Mouse (Mus musculus) liver, postnatal 0 days (tissue): ENCODE measurements around the gene Shisa5. TPM values are rescaled to one million over a fixed set of nuclear protein-coding genes. Genes with fewer than 3 reads are reported as not detected.

ENCODE experiments used
- ATAC-seq: fragments of 200-750 bp; cut with Nextera tagmentation; 2 replicates; pipeline ENCODE4 v1.8.0; 2017; ENCODE audit warnings: mild to moderate bottlenecking, moderate library complexity
- DNase-seq: peaks from one replicate; pipeline ENCODE4 v3.0.0-alpha.2; 2016
- H3K27ac ChIP-seq: fragments of 300-500 bp; sonication (generic); 2 replicates; pipeline ENCODE4 v1.5.1; 2014; ENCODE audit warnings: antibody characterized with exemption, moderate library complexity, mild to moderate bottlenecking, low read depth
- H3K27me3 ChIP-seq: fragments of 300-500 bp; sonication (generic); 2 replicates; pipeline ENCODE4 v1.6.1; 2014; ENCODE audit warnings: low read length, control low read depth, mixed read lengths; ENCODE audit not compliant: insufficient read depth
- H3K36me3 ChIP-seq: fragments of 300-500 bp; sonication (generic); replicated peaks from 2 replicates; pipeline ENCODE4 v1.6.1; 2014; ENCODE audit warnings: mild to moderate bottlenecking, control low read depth, low read length, moderate library complexity, mixed read lengths; ENCODE audit not compliant: insufficient read depth
- H3K4me1 ChIP-seq: fragments of 300-500 bp; sonication (generic); 2 replicates; pipeline ENCODE4 v1.6.1; 2014; ENCODE audit warnings: antibody characterized with exemption, mild to moderate bottlenecking, control low read depth; ENCODE audit not compliant: insufficient read depth
- H3K4me2 ChIP-seq: fragments of 300-500 bp; sonication (generic); 2 replicates; pipeline ENCODE4 v1.6.1; 2014; ENCODE audit warnings: low read depth, mild to moderate bottlenecking, low read length, moderate library complexity, mixed read lengths
- H3K4me3 ChIP-seq: fragments of 300-500 bp; sonication (generic); 2 replicates; pipeline ENCODE4 v1.5.1; 2014; ENCODE audit warnings: low read depth, low read length
- H3K9ac ChIP-seq: fragments of 300-500 bp; sonication (generic); replicated peaks from 2 replicates; pipeline ENCODE4 v1.6.1; 2014; ENCODE audit warnings: mild to moderate bottlenecking, moderate library complexity
- H3K9me3 ChIP-seq: fragments of 300-500 bp; sonication (generic); 2 replicates; pipeline ENCODE4 v1.6.1; 2016; ENCODE audit warnings: mild to moderate bottlenecking, control low read depth, low read length, mixed read lengths
- CTCF ChIP-seq: sonication (generic); IDR thresholded peaks from 2 replicates; pipeline ENCODE4 v1.5.1; 2016; ENCODE audit warnings: antibody characterized with exemption, low read depth
- EP300 ChIP-seq: IDR thresholded peaks from 2 replicates; pipeline ENCODE4 v1.6.1; 2016; ENCODE audit warnings: antibody characterized with exemption, low read depth, mild to moderate bottlenecking
- WGBS: fragments of 180-500 bp; shearing (Covaris S2); extraction: QIAGEN DNeasy Blood & Tissue Kit; methylation state at CpG from one replicate; pipeline ENCODE4 v1.1.7; 2014; ENCODE audit not compliant: insufficient replicate concordance; 5-methylcytosine and 5-hydroxymethylcytosine counted together
- polyA plus RNA-seq: library from polyadenylated mRNA; unstranded; fragments of >200 nt; fragmentation: Nextera tagmentation; extraction: Ambion mirVana; gene quantifications from 2 replicates; pipeline ENCODE4 v1.2.1, GENCODE M21; 2015

Shisa5 gene
- polyA plus RNA-seq, 1 experiment from 2014 or later: 35.0 TPM

DNA sequence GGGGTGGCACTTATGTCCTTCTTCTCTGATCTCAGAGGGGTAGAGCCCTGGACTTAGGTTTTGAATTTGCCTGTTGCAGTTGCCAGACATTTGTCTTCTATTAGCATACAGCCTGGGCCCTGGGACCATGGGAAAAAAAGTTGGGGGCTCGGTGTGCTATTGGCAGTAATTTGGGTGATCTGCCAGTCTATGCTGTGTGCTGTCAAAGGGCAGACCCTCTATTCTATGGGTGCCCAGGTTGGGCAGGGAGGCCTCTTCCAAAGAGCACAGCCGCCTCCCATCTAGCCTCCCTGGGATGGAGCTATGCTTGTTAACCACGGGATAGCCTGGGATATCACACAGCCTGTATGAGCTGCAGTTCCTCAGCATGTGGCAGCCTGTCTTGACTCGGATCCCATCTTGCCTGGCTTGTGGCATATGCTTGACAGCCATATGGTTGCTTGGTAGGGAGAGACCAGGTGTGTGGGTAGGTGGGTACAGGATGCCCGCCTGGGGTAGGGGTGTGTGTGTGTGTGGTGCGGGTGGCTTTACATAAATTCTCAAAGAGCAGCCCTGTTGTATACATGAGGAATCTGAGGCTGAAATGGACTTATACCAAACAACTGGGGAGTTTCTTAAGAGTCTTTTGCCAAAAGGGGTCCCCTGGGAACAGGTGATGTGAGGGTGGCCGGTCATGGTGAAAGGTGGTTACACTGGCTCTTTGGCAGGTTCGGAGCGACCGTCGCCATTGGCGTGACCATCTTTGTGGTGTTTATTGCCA, 17.1 kb downstream of the Shisa5 start:
- TF ChIP-seq CTCF (no peak), EP300 (no peak)
- WGBS: 85% methylated on average over 12 of the region's 12 CpGs
- peaks cover 35% of the 10 kb centered on the region for H3K4me1 ChIP-seq

DNA sequence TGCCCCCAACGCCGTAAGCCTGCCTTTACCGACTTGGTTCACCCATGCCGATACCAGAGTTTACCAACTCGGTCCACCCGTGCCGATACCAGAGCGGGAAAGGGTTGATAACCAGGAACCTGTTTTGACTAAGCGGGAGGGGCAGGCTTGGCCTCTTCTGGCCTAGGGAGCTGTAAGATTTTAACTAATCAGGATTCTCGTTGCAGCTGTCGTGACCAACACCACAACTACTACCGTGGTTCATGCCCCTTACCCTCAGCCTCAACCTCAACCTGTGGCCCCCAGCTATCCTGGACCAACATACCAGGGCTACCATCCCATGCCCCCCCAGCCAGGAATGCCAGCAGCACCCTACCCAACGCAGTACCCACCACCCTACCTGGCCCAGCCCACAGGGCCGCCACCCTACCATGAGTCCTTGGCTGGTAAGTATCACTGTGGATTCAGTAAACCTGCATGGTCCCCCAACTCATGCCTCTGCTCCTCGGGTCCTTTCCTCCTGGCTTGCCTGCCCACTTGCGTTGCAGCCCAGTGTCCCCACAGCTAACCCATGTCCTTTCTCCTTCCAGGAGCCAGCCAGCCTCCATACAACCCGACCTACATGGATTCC, 17.8 kb downstream of the Shisa5 start:
- peaks cover 29% of the 10 kb centered on the region for H3K36me3 ChIP-seq
- peak overlapping the region; percentile 27; the same call in 1 of the 2 replicates for H3K4me2 ChIP-seq
- peak overlapping the region; percentile 35; the same call in 1 of the 2 replicates for H3K27ac ChIP-seq
- peaks cover 35% of the 10 kb centered on the region for H3K4me1 ChIP-seq
- DNase-seq (peak; percentile 13), ATAC-seq (no peak)
- 88% methylated on average over 17 of the region's 17 CpGs for WGBS
- TF ChIP-seq CTCF (no peak), EP300 (no peak)
- no peak overlapping the region for H3K4me3 ChIP-seq
- no peaks in the 10 kb centered on the region for H3K27me3 ChIP-seq
- no peaks in the 10 kb centered on the region for H3K9me3 ChIP-seq
- no peak overlapping the region for H3K9ac ChIP-seq

More for the DNA sequence above, 17.1 kb downstream of the Shisa5 start:
- Histone ChIP-seq H3K27me3 (no peaks in the 10 kb centered on the region), H3K36me3 (peaks cover 29% of the 10 kb centered on the region), H3K4me3 (peak overlapping the region; percentile 21), H3K9me3 (no peaks in the 10 kb centered on the region), H3K27ac (peak overlapping the region; percentile 79), H3K9ac (peak overlapping the region; percentile 66), H3K4me2 (peak overlapping the region; percentile 55)
- ATAC-seq: no peak
- no peak for DNase-seq

DNA sequence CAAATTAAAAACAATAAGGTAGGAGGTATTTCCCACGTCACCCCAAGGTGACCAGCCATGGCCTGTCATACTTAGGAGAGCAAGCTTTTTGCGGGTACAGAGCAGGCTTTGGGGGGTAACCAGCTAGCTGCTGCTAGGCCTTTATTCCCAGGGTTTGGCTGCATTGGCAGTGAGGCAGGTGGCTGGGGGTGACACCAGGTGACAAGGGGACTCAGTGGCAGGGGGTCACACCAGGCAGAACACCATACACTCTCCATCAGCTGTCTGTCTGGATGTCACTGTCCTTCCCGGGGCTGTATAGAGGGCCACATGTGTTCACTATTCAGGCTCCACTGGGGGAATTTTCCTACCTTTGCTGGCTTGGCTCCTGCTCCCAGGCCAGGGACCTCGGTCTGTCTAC, 18.6 kb downstream of the Shisa5 start:
- Histone ChIP-seq H3K4me2 (peak overlapping the region; percentile 29), H3K9ac (no peak overlapping the region), H3K9me3 (no peaks in the 10 kb centered on the region), H3K27ac (0 out of 2 replicates have a peak overlapping the region, but pooled peaks have one; percentile 9), H3K4me1 (peaks cover 35% of the 10 kb centered on the region), H3K4me3 (peak overlapping the region; percentile 4; the same call in 1 of the 2 replicates), H3K36me3 (peaks cover 29% of the 10 kb centered on the region), H3K27me3 (no peaks in the 10 kb centered on the region)
- TF ChIP-seq CTCF (no peak), EP300 (no peak)
- DNase-seq (no peak), ATAC-seq (no peak)
- WGBS: 73% methylated on average over 4 of the region's 4 CpGs

DNA sequence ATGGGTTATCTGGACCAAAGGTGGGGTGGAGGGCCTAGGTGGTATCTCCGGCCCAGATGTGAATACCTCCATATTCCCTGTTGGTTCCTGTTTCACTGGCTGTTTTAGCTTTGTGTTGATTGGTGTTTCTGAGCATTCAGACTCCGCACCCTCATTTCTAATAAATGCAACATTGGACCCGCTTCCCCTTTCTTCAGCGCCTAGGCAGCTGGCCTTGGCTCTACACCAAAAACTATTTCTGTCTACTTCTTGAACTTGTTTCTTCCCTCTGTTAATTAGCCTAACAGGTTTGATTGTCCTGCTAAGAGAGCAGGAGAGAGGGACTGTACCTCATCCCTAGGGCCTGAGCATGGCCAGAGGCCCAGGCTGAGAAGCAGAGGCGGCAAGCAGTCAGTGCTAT, 19.2 kb downstream of the Shisa5 start:
- Histone ChIP-seq H3K9me3 (no peaks in the 10 kb centered on the region), H3K4me2 (peak overlapping the region; percentile 77), H3K9ac (peak overlapping the region; percentile 76), H3K27ac (peak overlapping the region; percentile 93), H3K36me3 (peaks cover 26% of the 10 kb centered on the region), H3K4me1 (peaks cover 35% of the 10 kb centered on the region), H3K4me3 (0 out of 2 replicates have a peak overlapping the region, but pooled peaks have one; percentile 17), H3K27me3 (no peaks in the 10 kb centered on the region)
- WGBS: 79% methylated on average over 5 of the region's 5 CpGs
- no peak for ATAC-seq
- TF ChIP-seq EP300 (no peak), CTCF (no peak)
- DNase-seq: no peak

DNA sequence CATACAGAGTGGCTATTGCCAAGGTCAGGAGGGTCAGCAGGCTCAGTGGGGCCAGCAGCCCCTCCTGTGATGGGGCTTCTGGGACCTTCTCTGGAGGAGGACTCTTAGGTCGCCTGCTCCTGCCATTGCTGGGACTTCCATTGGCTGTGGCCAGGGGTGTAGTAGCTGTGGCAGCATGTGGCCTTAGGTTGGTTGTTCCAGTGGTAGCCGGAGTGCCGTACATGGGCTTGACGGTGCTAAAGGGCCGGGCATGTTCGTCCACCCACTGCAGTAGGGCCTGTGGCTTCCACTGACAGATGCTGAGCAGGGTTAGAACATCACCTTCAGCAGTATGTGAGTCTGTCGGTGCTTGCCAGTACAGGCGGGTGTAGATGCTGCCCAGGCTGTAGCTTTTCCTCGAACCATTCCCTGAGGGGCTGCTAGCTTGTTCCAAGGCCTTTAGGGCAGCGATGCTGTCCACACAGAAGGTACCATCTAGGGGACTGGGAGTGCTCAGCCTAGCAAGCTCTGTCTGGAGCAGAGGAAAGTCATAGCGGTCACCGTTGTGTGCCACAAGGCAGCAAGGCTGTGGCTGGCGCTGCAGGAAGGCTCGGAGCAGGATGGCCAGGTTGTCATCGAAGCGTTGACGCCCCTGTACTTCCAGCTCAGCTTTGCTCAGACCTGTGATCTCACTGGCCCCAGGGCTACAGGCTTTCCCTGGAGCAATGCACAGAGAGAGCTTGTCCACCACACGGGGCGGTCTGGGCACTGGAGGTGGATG, 19.8 kb downstream of the Shisa5 start:
- TF ChIP-seq CTCF: no peak
- TF ChIP-seq EP300: no peak
- 85% methylated on average over 19 of the region's 19 CpGs for WGBS
- Histone ChIP-seq H3K4me3 (peak overlapping the region; percentile 51), H3K27ac (peak overlapping the region; percentile 93), H3K9ac (peak overlapping the region; percentile 76), H3K36me3 (peaks cover 28% of the 10 kb centered on the region), H3K4me2 (peak overlapping the region; percentile 77), H3K9me3 (no peaks in the 10 kb centered on the region), H3K4me1 (peaks cover 35% of the 10 kb centered on the region), H3K27me3 (no peaks in the 10 kb centered on the region)
- no peak for ATAC-seq
- peak; percentile 14 for DNase-seq
